Mouse (Mus musculus): ENCODE results near the gene Slc26a10. TPM values are rescaled to one million over a fixed set of nuclear protein-coding genes. Genes with fewer than 3 reads are reported as not detected.
A peak's percentile ranks its signal among the peaks of the same experiment; 100 is the strongest.

The Slc26a10 gene
- polyA plus RNA-seq, 1 experiment from 2014 or later: 0.80 TPM

- Histone ChIP-seq H3K4me3 (ENCODE audit: low read depth, low read length) (no peak overlapping the region), H3K27me3 (ENCODE audit: control insufficient read depth, insufficient read depth, low read length) (0 out of 2 replicates have a peak, but pooled peaks cover 3% of the 10 kb centered on the region), H3K4me2 (ENCODE audit: low read depth, low read length) (no peak overlapping the region), H3K27ac (ENCODE audit: low read depth, low read length) (no peak overlapping the region), H3K36me3 (ENCODE audit: control insufficient read depth, insufficient read depth, low read length) (no peaks in the 10 kb centered on the region), H3K9me3 (ENCODE audit: control insufficient read depth, low read length) (no peaks in the 10 kb centered on the region), H3K4me1 (ENCODE audit: control insufficient read depth, insufficient read depth, low read length) (peaks cover 11% of the 10 kb centered on the region), H3K9ac (replicated peaks; ENCODE audit: low read depth, low read length) (no peak overlapping the region)
- no peak for ATAC-seq (ENCODE audit: low read depth)
- 56% methylated on average over 1 of the region's 1 CpGs for WGBS
These were observed 34.0 kb upstream of the Slc26a10 start for GRCm38 (mm10) chr10:127214422-127214803.

GRCm38 (mm10) chr10:127213704-127214421, 33.4 kb upstream of the Slc26a10 start:
- H3K4me2 ChIP-seq (ENCODE audit: low read depth, low read length): no peak overlapping the region
- H3K27ac ChIP-seq (ENCODE audit: low read depth, low read length): no peak overlapping the region
- no peak overlapping the region for H3K4me3 ChIP-seq (ENCODE audit: low read depth, low read length)
- no peak overlapping the region for H3K9ac ChIP-seq (replicated peaks; ENCODE audit: low read depth, low read length)
- H3K9me3 ChIP-seq (ENCODE audit: control insufficient read depth, low read length): no peaks in the 10 kb centered on the region
- peaks cover 11% of the 10 kb centered on the region for H3K4me1 ChIP-seq (ENCODE audit: control insufficient read depth, insufficient read depth, low read length)
- no peaks in the 10 kb centered on the region for H3K36me3 ChIP-seq (ENCODE audit: control insufficient read depth, insufficient read depth, low read length)
- 0 out of 2 replicates have a peak, but pooled peaks cover 3% of the 10 kb centered on the region for H3K27me3 ChIP-seq (ENCODE audit: control insufficient read depth, insufficient read depth, low read length)
- WGBS: 82% methylated on average over 13 of the region's 13 CpGs
- no peak for ATAC-seq (ENCODE audit: low read depth)

GRCm38 (mm10) chr10:127213272-127213671, 32.8 kb upstream of the Slc26a10 start:
- Histone ChIP-seq H3K4me1 (ENCODE audit: control insufficient read depth, insufficient read depth, low read length) (peaks cover 11% of the 10 kb centered on the region), H3K4me2 (ENCODE audit: low read depth, low read length) (no peak overlapping the region), H3K27ac (ENCODE audit: low read depth, low read length) (no peak overlapping the region), H3K4me3 (ENCODE audit: low read depth, low read length) (no peak overlapping the region), H3K36me3 (ENCODE audit: control insufficient read depth, insufficient read depth, low read length) (no peaks in the 10 kb centered on the region), H3K9me3 (ENCODE audit: control insufficient read depth, low read length) (no peaks in the 10 kb centered on the region), H3K9ac (replicated peaks; ENCODE audit: low read depth, low read length) (no peak overlapping the region), H3K27me3 (ENCODE audit: control insufficient read depth, insufficient read depth, low read length) (0 out of 2 replicates have a peak, but pooled peaks cover 3% of the 10 kb centered on the region)
- ATAC-seq (ENCODE audit: low read depth): no peak
- 92% methylated on average over 8 of the region's 8 CpGs for WGBS

- peak within 1 kb of the TSS; percentile 93 for H3K4me2 ChIP-seq (ENCODE audit: low read depth, low read length)
- H3K9me3 ChIP-seq (ENCODE audit: control insufficient read depth, low read length): no peaks in the 10 kb centered on the region
- H3K4me1 ChIP-seq (ENCODE audit: control insufficient read depth, insufficient read depth, low read length): peaks cover 11% of the 10 kb centered on the region
- H3K27ac ChIP-seq (ENCODE audit: low read depth, low read length): 0 out of 2 replicates have a peak within 1 kb of the TSS, but pooled peaks have one; percentile 22
- peak within 1 kb of the TSS; percentile 72 for H3K9ac ChIP-seq (replicated peaks; ENCODE audit: low read depth, low read length)
- WGBS: under 1% methylated on average over 47 of the region's 47 CpGs
- H3K4me3 ChIP-seq (ENCODE audit: low read depth, low read length): peak within 1 kb of the TSS; percentile 84
- 0 out of 2 replicates have a peak, but pooled peaks cover 3% of the 10 kb centered on the region for H3K27me3 ChIP-seq (ENCODE audit: control insufficient read depth, insufficient read depth, low read length)
- peaks cover 7% of the 10 kb centered on the region; the same call in 1 of the 2 replicates for H3K36me3 ChIP-seq (ENCODE audit: control insufficient read depth, insufficient read depth, low read length)
- peak; percentile 95 for ATAC-seq (ENCODE audit: low read depth)
These were observed 31.0 kb upstream of the Slc26a10 start, which contains the start of gene Pip4k2c for GRCm38 (mm10) chr10:127211414-127211854. Gene Pip4k2c, minus strand, starts transcription at chr10:127211585.

GRCm38 (mm10) chr10:127210961-127211405, 30.5 kb upstream of the Slc26a10 start:
- ATAC-seq (ENCODE audit: low read depth): peak; percentile 35

GRCm38 (mm10) chr10:127209928-127210570, 29.6 kb upstream of the Slc26a10 start:
- H3K9me3 ChIP-seq (ENCODE audit: control insufficient read depth, low read length): no peaks in the 10 kb centered on the region
- WGBS: 91% methylated on average over 13 of the region's 13 CpGs
- ATAC-seq (ENCODE audit: low read depth): no peak
- 0 out of 2 replicates have a peak, but pooled peaks cover 3% of the 10 kb centered on the region for H3K27me3 ChIP-seq (ENCODE audit: control insufficient read depth, insufficient read depth, low read length)
- H3K4me1 ChIP-seq (ENCODE audit: control insufficient read depth, insufficient read depth, low read length): peaks cover 11% of the 10 kb centered on the region
- H3K9ac ChIP-seq (replicated peaks; ENCODE audit: low read depth, low read length): no peak overlapping the region
- H3K4me3 ChIP-seq (ENCODE audit: low read depth, low read length): no peak overlapping the region
- no peak overlapping the region for H3K27ac ChIP-seq (ENCODE audit: low read depth, low read length)
- peaks cover 17% of the 10 kb centered on the region; the same call in 1 of the 2 replicates for H3K36me3 ChIP-seq (ENCODE audit: control insufficient read depth, insufficient read depth, low read length)
- H3K4me2 ChIP-seq (ENCODE audit: low read depth, low read length): peak overlapping the region; percentile 93

More at GRCm38 (mm10) chr10:127210961-127211405, 30.5 kb upstream of the Slc26a10 start:
- Histone ChIP-seq H3K9ac (replicated peaks; ENCODE audit: low read depth, low read length) (peak overlapping the region; percentile 72), H3K36me3 (ENCODE audit: control insufficient read depth, insufficient read depth, low read length) (peaks cover 9% of the 10 kb centered on the region; the same call in 1 of the 2 replicates), H3K27me3 (ENCODE audit: control insufficient read depth, insufficient read depth, low read length) (0 out of 2 replicates have a peak, but pooled peaks cover 3% of the 10 kb centered on the region), H3K27ac (ENCODE audit: low read depth, low read length) (no peak overlapping the region), H3K9me3 (ENCODE audit: control insufficient read depth, low read length) (no peaks in the 10 kb centered on the region), H3K4me1 (ENCODE audit: control insufficient read depth, insufficient read depth, low read length) (peaks cover 11% of the 10 kb centered on the region), H3K4me2 (ENCODE audit: low read depth, low read length) (peak overlapping the region; percentile 93), H3K4me3 (ENCODE audit: low read depth, low read length) (peak overlapping the region; percentile 84)
- WGBS: under 1% methylated on average over 25 of the region's 25 CpGs

GRCm38 (mm10) chr10:127208921-127209320, 28.5 kb upstream of the Slc26a10 start:
- WGBS: 91% methylated on average over 4 of the region's 4 CpGs
- H3K9ac ChIP-seq (replicated peaks; ENCODE audit: low read depth, low read length): 0 out of 2 replicates have a peak overlapping the region, but pooled peaks have one; percentile 25

GRCm38 (mm10) chr10:127205373-127205772, 24.9 kb upstream of the Slc26a10 start:
- Histone ChIP-seq H3K4me1 (ENCODE audit: control insufficient read depth, insufficient read depth, low read length) (peaks cover 6% of the 10 kb centered on the region), H3K4me2 (ENCODE audit: low read depth, low read length) (no peak overlapping the region), H3K36me3 (ENCODE audit: control insufficient read depth, insufficient read depth, low read length) (peaks cover 30% of the 10 kb centered on the region), H3K9ac (replicated peaks; ENCODE audit: low read depth, low read length) (no peak overlapping the region), H3K4me3 (ENCODE audit: low read depth, low read length) (no peak overlapping the region), H3K9me3 (ENCODE audit: control insufficient read depth, low read length) (no peaks in the 10 kb centered on the region), H3K27me3 (ENCODE audit: control insufficient read depth, insufficient read depth, low read length) (no peaks in the 10 kb centered on the region), H3K27ac (ENCODE audit: low read depth, low read length) (no peak overlapping the region)
- 93% methylated on average over 10 of the region's 10 CpGs for WGBS
- no peak for ATAC-seq (ENCODE audit: low read depth)

More at GRCm38 (mm10) chr10:127208921-127209320, 28.5 kb upstream of the Slc26a10 start:
- Histone ChIP-seq H3K27me3 (ENCODE audit: control insufficient read depth, insufficient read depth, low read length) (0 out of 2 replicates have a peak, but pooled peaks cover 3% of the 10 kb centered on the region), H3K36me3 (ENCODE audit: control insufficient read depth, insufficient read depth, low read length) (peaks cover 20% of the 10 kb centered on the region), H3K9me3 (ENCODE audit: control insufficient read depth, low read length) (no peaks in the 10 kb centered on the region), H3K4me2 (ENCODE audit: low read depth, low read length) (no peak overlapping the region), H3K27ac (ENCODE audit: low read depth, low read length) (no peak overlapping the region), H3K4me1 (ENCODE audit: control insufficient read depth, insufficient read depth, low read length) (peaks cover 11% of the 10 kb centered on the region), H3K4me3 (ENCODE audit: low read depth, low read length) (no peak overlapping the region)
- ATAC-seq (ENCODE audit: low read depth): no peak
